In the genomic region with DNA sequence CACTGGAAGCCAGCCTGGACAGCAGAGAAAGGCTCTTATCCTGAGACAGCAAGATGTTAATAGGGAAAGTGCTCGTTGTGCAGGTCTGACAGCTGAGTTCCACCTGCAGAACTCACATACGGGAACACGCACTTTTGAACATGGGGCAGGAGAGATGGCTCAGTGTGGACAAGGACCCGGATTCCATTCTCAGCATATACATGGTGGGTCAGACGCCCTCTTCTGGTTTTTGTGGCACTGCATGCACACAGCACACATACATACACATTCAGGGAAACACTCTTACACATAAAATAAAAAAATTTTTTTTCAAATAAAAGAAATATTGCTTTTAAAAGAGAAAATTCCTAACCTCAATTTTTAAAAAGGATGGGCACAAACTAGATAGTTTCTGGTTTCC, we compare ENCODE assay signal across 19 mouse cellular contexts. TPM values are rescaled to one million over a fixed set of nuclear protein-coding genes. Genes with fewer than 3 reads are reported as not detected.
A peak's percentile ranks its signal among the peaks of the same experiment; 100 is the strongest.
DNase-seq lines count a peak whose midpoint lies in the region; ATAC-seq and TF ChIP-seq lines count a peak whose summit lies in the region.
"Had no signal": no experiment of that assay in that cellular context is flagged by ENCODE, and none has a peak within 500 bp of the region (broad histone marks: within the 10 kb centered on the region; RNA-seq: fewer than 3 reads in every experiment).

No protein-coding gene starts in this region.

- no peak for TF ChIP-seq EP300 in liver, embryonic 14.5 days (IDR thresholded peaks at IDR 0.05; ENCODE audit: low read depth)

- H3K9me3 ChIP-seq in heart, embryonic 16.5 days (replicated peaks; ENCODE audit: control insufficient read depth, low read length), result peaks cover 8% of the 10 kb centered on the region
- no peaks in the 10 kb centered on the region for H3K9me3 ChIP-seq in liver, embryonic 14.5 days (ENCODE audit: control insufficient read depth, low read length)
- no peaks in the 10 kb centered on the region for H3K9me3 ChIP-seq in liver, embryonic 11.5 days (ENCODE audit: control insufficient read depth, low read length)
- H3K9me3 ChIP-seq: midbrain, embryonic 15.5 days had no signal

- no peak for DNase-seq in frontal cortex, adult 2 months (ENCODE audit: extremely low spot score in 1 of 2, low spot score in 1 of 2)
- DNase-seq in heart, postnatal 14 days, result no peak
- no peak for DNase-seq in liver, embryonic 14.5 days (ENCODE audit: low read depth in 3 of 3, low spot score in 3 of 3)
- DNase-seq in liver, embryonic 11.5 days (ENCODE audit: low spot score), result no peak
- no peak for DNase-seq in brain, embryonic 14.5 days (ENCODE audit: low read depth)
- DNase-seq in spleen, adult 18-20 months, result no peak
- DNase-seq: adrenal gland, adult 2 months; cerebellum, adult 8-10 months; kidney, adult 18-20 months; lung, postnatal 4 days; right cerebral cortex, postnatal 14 days; thymus, postnatal 4 days had no signal

- intact Hi-C loops in heart, postnatal 14 days (cut with DNase I), result no loop called here

- no peak overlapping the region for H3K4me3 ChIP-seq in heart, embryonic 16.5 days (ENCODE audit: low read length)
- H3K4me3 ChIP-seq in liver, embryonic 14.5 days (ENCODE audit: insufficient read depth in 1 of 2, low read depth in 2 of 2, low read length in 2 of 2), result no peak overlapping the region
- no peak overlapping the region for H3K4me3 ChIP-seq in liver, embryonic 11.5 days (ENCODE audit: low read depth, low read length)
- H3K4me3 ChIP-seq: hindbrain, embryonic 12.5 days had no signal

- WGBS in heart, embryonic 16.5 days, result 76% methylated on average over 5 of the region's 5 CpGs
- 63% methylated on average over 5 of the region's 5 CpGs for WGBS in liver, embryonic 14.5 days (ENCODE audit: insufficient replicate concordance)
- 69% methylated on average over 5 of the region's 5 CpGs for WGBS in liver, embryonic 11.5 days

- H3K4me1 ChIP-seq in heart, embryonic 16.5 days (ENCODE audit: control insufficient read depth, insufficient read depth, low read length), result peaks cover 13% of the 10 kb centered on the region
- H3K4me1 ChIP-seq in liver, embryonic 14.5 days (replicated peaks; ENCODE audit: control insufficient read depth in 2 of 2, insufficient read depth in 2 of 2, low read length in 1 of 2), result no peaks in the 10 kb centered on the region
- H3K4me1 ChIP-seq in liver, embryonic 11.5 days (replicated peaks; ENCODE audit: control insufficient read depth, insufficient read depth, low read length), result peaks cover 5% of the 10 kb centered on the region

- 0 out of 2 replicates have a peak, but pooled peaks have one; percentile 22 for ATAC-seq in frontal cortex, adult (ENCODE audit: low TSS enrichment)
- no peak for ATAC-seq in heart, embryonic 16.5 days (replicated peaks; ENCODE audit: extremely low read depth, insufficient read depth, low FRiP score)
- ATAC-seq in liver, embryonic 14.5 days (ENCODE audit: insufficient read depth), result no peak
- ATAC-seq in liver, embryonic 11.5 days (replicated peaks; ENCODE audit: low FRiP score), result no peak
- ATAC-seq: forebrain, embryonic 14.5 days had no signal

- TF ChIP-seq CTCF in liver, embryonic 14.5 days (IDR thresholded peaks at IDR 0.05; ENCODE audit: low read depth), result 0 out of 2 replicates have a peak, but pooled peaks have one; percentile 16
- peak; percentile 2; the same call in 1 of the 2 replicates for TF ChIP-seq CTCF in brain, embryonic 14.5 days (IDR thresholded peaks at IDR 0.05; ENCODE audit: borderline replicate concordance, extremely low read depth, insufficient read depth, insufficient read length)

- H3K36me3 ChIP-seq in heart, embryonic 16.5 days (ENCODE audit: control insufficient read depth, insufficient read depth), result 0 out of 2 replicates have a peak, but pooled peaks cover 4% of the 10 kb centered on the region
- H3K36me3 ChIP-seq in liver, embryonic 14.5 days (replicated peaks; ENCODE audit: control insufficient read depth, insufficient read depth, low read depth), result no peaks in the 10 kb centered on the region
- no peaks in the 10 kb centered on the region for H3K36me3 ChIP-seq in liver, embryonic 11.5 days (ENCODE audit: control insufficient read depth, insufficient read depth, low read length)
- H3K36me3 ChIP-seq: hindbrain, embryonic 12.5 days; limb, embryonic 12.5 days; midbrain, embryonic 15.5 days; neural tube, embryonic 12.5 days had no signal

- no peak overlapping the region; the same call in 1 of the 2 replicates for H3K4me2 ChIP-seq in heart, embryonic 16.5 days (ENCODE audit: low read depth, low read length)
- no peak overlapping the region for H3K4me2 ChIP-seq in liver, embryonic 14.5 days (ENCODE audit: low read depth)
- H3K4me2 ChIP-seq in liver, embryonic 11.5 days, result no peak overlapping the region

- H3K9ac ChIP-seq in heart, embryonic 16.5 days (ENCODE audit: low read length), result peak overlapping the region; percentile 72; the same call in 1 of the 2 replicates
- no peak overlapping the region for H3K9ac ChIP-seq in liver, embryonic 14.5 days (replicated peaks)
- H3K9ac ChIP-seq in liver, embryonic 11.5 days (ENCODE audit: low read depth, low read length), result no peak overlapping the region
- H3K9ac ChIP-seq: neural tube, embryonic 12.5 days had no signal

- H3K27ac ChIP-seq in heart, embryonic 16.5 days (ENCODE audit: low read length), result peak overlapping the region; percentile 92
- no peak overlapping the region for H3K27ac ChIP-seq in liver, embryonic 14.5 days
- no peak overlapping the region for H3K27ac ChIP-seq in liver, embryonic 11.5 days (ENCODE audit: low read depth, low read length)

- H3K27me3 ChIP-seq in heart, embryonic 16.5 days (ENCODE audit: control insufficient read depth, insufficient read depth, low read length), result no peaks in the 10 kb centered on the region
- no peaks in the 10 kb centered on the region; the same call in 1 of the 2 replicates for H3K27me3 ChIP-seq in liver, embryonic 14.5 days (ENCODE audit: control insufficient read depth, insufficient read depth, low read length)
- peaks cover 11% of the 10 kb centered on the region for H3K27me3 ChIP-seq in liver, embryonic 11.5 days (replicated peaks; ENCODE audit: control insufficient read depth, insufficient read depth, low read length)
- H3K27me3 ChIP-seq: midbrain, embryonic 15.5 days; neural tube, embryonic 12.5 days had no signal

- TF ChIP-seq POLR2A in brain, embryonic 14.5 days (IDR thresholded peaks at IDR 0.05; ENCODE audit: borderline replicate concordance, extremely low read depth, insufficient read depth, insufficient read length, poor library complexity, severe bottlenecking), result no peak

RNA-seq across cellular contexts. Expression of a gene that starts 11.7 kb away (rescaled TPM):
- 11.6 and 12.5 TPM in 2 replicates for polyA plus RNA-seq in frontal cortex, adult 2 months (2012; rRNA removed)
- 6.8 and 7.1 TPM in 2 replicates for polyA plus RNA-seq in heart, embryonic 16.5 days (2015; fragmentation: Nextera tagmentation; extraction: Ambion mirVana)
- 1 to 10 TPM; 6.0 to 6.3 TPM for total RNA-seq in heart, postnatal 14 days (2021)
- 1.3 and 1.7 TPM in 2 replicates for polyA plus RNA-seq in liver, embryonic 14.5 days (2012; rRNA removed)
- polyA plus RNA-seq in liver, embryonic 14.5 days (2014; fragmentation: Nextera tagmentation; extraction: Ambion mirVana), result 1.3 TPM in 2 replicates
- 7.1 and 7.4 TPM in 2 replicates for polyA plus RNA-seq in liver, embryonic 11.5 days (2014; fragmentation: Nextera tagmentation; extraction: Ambion mirVana)
- polyA plus RNA-seq in brain, embryonic 14.5 days (2012; rRNA removed), result 6.3 and 7.2 TPM in 2 replicates

RNA-seq across cellular contexts. Expression of a gene that starts 26.5 kb away (rescaled TPM):
- 0.42 and 0.55 TPM in 2 replicates for polyA plus RNA-seq in frontal cortex, adult 2 months (2012; rRNA removed)
- polyA plus RNA-seq in heart, embryonic 16.5 days (2015; fragmentation: Nextera tagmentation; extraction: Ambion mirVana), result 4.9 TPM in 2 replicates
- total RNA-seq in heart, postnatal 14 days (2021), result 1 to 10 TPM; 3.3 to 4.0 TPM
- polyA plus RNA-seq in liver, embryonic 14.5 days (2012; rRNA removed), result 0.84 and 0.94 TPM in 2 replicates
- 1.5 and 1.6 TPM in 2 replicates for polyA plus RNA-seq in liver, embryonic 14.5 days (2014; fragmentation: Nextera tagmentation; extraction: Ambion mirVana)
- polyA plus RNA-seq in liver, embryonic 11.5 days (2014; fragmentation: Nextera tagmentation; extraction: Ambion mirVana), result 4.7 and 5.2 TPM in 2 replicates
- polyA plus RNA-seq in brain, embryonic 14.5 days (2012; rRNA removed), result 1.1 and 1.4 TPM in 2 replicates
